Mouse (Mus musculus) embryonic facial prominence, embryonic 13.5 days (tissue): ENCODE measurements around the gene Zbtb11. TPM values are rescaled to one million over a fixed set of nuclear protein-coding genes. Genes with fewer than 3 reads are reported as not detected.

ENCODE experiments used
- ATAC-seq: fragments of 200-750 bp; cut with Nextera tagmentation; 2 replicates; pipeline ENCODE4 v1.8.0; 2017; ENCODE audit warnings: low read depth; ENCODE audit not compliant: insufficient number of reproducible peaks, insufficient read depth, low FRiP score, low TSS enrichment
- H3K27ac ChIP-seq: fragments of 300-500 bp; sonication (generic); 2 replicates; pipeline ENCODE4 v1.5.1; 2015; ENCODE audit warnings: moderate library complexity, mild to moderate bottlenecking, inconsistent platforms
- H3K27me3 ChIP-seq: fragments of 300-500 bp; sonication (generic); 2 replicates; pipeline ENCODE4 v1.6.1; 2015; ENCODE audit warnings: mild to moderate bottlenecking, inconsistent platforms
- H3K36me3 ChIP-seq: fragments of 300-500 bp; sonication (generic); 2 replicates; pipeline ENCODE4 v1.6.1; 2015; ENCODE audit warnings: mild to moderate bottlenecking, inconsistent platforms
- H3K4me1 ChIP-seq: fragments of 300-500 bp; sonication (generic); 2 replicates; pipeline ENCODE4 v1.6.1; 2015; ENCODE audit warnings: inconsistent platforms
- H3K4me2 ChIP-seq: fragments of 300-500 bp; sonication (generic); 2 replicates; pipeline ENCODE4 v1.6.1; 2015; ENCODE audit warnings: moderate library complexity, mild to moderate bottlenecking, inconsistent platforms
- H3K4me3 ChIP-seq: fragments of 300-500 bp; sonication (generic); 2 replicates; pipeline ENCODE4 v1.5.1; 2015; ENCODE audit warnings: mild to moderate bottlenecking, inconsistent platforms
- H3K9ac ChIP-seq: fragments of 300-500 bp; sonication (generic); 2 replicates; pipeline ENCODE4 v1.6.1; 2015; ENCODE audit warnings: mild to moderate bottlenecking, inconsistent platforms
- H3K9me3 ChIP-seq: fragments of 300-500 bp; sonication (generic); 2 replicates; pipeline ENCODE4 v1.6.1; 2016; ENCODE audit warnings: inconsistent platforms
- WGBS: fragments of 180-500 bp; shearing (Covaris S2); methylation state at CpG from one replicate; pipeline ENCODE4 v1.1.7; 2015; ENCODE audit warnings: mixed read lengths; 5-methylcytosine and 5-hydroxymethylcytosine counted together
- polyA plus RNA-seq: library from polyadenylated mRNA; unstranded; fragments of >200 nt; fragmentation: Nextera tagmentation; extraction: Ambion mirVana; gene quantifications from 2 replicates; pipeline ENCODE4 v1.2.1, GENCODE M21; 2015

Zbtb11 gene
- polyA plus RNA-seq, 1 experiment from 2014 or later = 22.9 TPM

DNA sequence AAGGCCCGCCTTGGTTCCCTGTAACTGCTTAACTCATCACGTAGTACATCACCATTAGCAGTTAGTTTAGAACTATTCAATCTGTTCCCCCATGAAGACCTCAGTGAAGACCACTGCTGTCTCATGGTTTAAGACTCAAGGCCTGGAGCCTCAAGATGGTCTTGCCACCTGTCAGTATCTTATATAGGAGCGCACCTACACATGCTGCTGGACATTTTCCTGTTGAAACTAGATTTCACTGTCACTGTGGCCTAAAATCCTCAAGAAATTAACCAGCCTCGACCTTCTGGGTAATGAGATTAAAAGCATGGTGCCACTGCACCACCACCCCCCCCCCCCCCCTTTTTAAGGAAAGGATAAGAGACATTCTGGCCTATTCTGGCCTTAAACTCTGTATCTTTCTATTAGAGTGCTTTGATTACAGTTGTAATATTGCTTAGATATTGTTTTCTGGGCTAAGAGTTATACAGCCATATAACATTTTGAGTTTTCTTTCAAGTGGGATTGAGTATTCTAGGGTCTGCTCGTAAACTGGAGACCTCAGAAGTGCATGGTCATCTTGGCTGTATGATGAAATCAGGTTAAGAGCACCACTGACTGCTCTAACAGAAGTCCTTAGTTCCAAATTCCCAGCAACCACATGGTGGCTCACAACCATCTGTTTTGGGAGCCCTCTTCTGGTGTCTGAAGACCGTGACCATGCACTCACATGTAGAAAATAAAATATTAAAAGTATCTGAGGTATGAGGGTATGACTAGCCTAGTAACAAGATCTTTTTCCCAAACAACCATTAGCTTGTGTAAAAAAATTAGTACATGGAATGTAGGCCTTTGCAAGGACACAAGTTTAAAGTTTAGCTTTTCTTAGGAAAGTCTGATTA is 1.7 kb upstream of the Zbtb11 start:
- H3K27me3 ChIP-seq = no peaks in the 10 kb centered on the region
- H3K36me3 ChIP-seq = peaks cover 43% of the 10 kb centered on the region
- H3K4me2 ChIP-seq = no peak overlapping the region
- no peak overlapping the region for H3K4me3 ChIP-seq
- no peak overlapping the region for H3K9ac ChIP-seq
- H3K27ac ChIP-seq = no peak overlapping the region
- ATAC-seq = no peak
- H3K4me1 ChIP-seq = peaks cover 43% of the 10 kb centered on the region
- H3K9me3 ChIP-seq = no peaks in the 10 kb centered on the region
- 77% methylated on average over 6 of the region's 6 CpGs for WGBS

DNA sequence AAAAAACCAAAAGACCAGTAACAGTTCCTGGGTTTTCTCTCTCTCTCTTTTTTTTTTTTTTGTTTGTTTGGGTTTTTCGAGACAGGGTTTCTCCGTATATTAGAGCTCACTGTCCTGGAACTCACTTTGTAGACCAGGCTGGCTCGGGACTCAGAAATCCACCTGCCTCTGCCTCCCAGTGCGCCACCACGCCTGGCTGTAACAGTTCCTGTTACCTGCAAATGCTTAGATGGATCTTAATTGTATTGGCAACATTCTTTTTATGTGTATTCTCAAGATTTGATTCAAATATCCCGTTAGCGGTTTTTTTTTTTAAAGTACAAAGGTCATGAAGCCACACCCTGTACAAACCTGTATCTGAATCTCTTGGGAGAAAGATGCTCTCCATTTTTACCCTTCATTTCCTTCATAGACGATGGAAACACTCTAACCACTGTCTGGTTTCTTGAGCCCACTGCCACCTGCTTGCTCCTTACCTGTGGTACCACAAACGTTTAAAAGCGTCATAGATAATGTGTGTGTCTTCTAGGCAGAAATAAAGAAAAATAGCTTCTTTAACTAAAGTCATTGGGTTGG is 969 bp upstream of the Zbtb11 start:
- Histone ChIP-seq H3K27me3 (no peaks in the 10 kb centered on the region), H3K4me2 (peak overlapping the region; percentile 82), H3K4me1 (peaks cover 39% of the 10 kb centered on the region), H3K4me3 (peak overlapping the region; percentile 99), H3K27ac (peak overlapping the region; percentile 69), H3K36me3 (peaks cover 41% of the 10 kb centered on the region), H3K9me3 (no peaks in the 10 kb centered on the region), H3K9ac (peak overlapping the region; percentile 57)
- no peak for ATAC-seq
- 53% methylated on average over 10 of the region's 10 CpGs for WGBS

DNA sequence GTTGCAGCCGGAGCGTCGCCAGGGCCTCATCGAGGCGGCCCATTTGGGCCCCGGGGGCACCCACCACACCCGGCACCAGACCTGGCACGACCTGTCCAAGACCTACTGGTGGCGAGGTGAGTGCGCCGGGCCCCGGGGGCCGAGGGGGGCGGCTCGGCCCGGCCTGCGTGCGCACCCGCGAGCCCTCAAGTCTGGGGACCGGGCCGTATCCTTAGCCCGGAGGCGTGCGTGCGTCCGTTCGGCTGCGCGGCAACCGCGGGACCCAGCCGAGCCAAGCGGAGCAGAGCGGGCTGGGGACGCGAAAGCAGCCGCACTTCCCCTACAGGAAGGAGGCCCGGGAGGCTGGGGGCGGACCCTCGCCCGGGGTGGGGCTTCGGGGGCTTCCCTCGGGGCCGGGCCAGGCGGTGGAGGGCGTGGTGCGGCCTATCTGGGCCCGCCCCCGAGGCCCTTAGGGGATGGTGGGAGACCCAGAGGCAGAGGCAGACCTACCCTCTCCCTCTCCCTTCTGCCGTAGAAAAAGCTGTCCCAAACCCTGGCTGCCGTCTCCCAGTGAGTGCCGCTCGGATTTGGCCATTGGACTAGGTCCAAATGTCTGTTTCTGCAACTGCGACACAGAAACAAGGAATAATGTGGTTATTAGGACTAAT is 696 bp downstream of the Zbtb11 start:
- Histone ChIP-seq H3K9ac (peak overlapping the region; percentile 94), H3K9me3 (no peaks in the 10 kb centered on the region), H3K27ac (peak overlapping the region; percentile 94), H3K4me2 (peak overlapping the region; percentile 82), H3K36me3 (peaks cover 38% of the 10 kb centered on the region), H3K4me3 (peak overlapping the region; percentile 99), H3K4me1 (peaks cover 38% of the 10 kb centered on the region), H3K27me3 (no peaks in the 10 kb centered on the region)
- WGBS = under 1% methylated on average over 55 of the region's 55 CpGs
- peak; percentile 85 for ATAC-seq

DNA sequence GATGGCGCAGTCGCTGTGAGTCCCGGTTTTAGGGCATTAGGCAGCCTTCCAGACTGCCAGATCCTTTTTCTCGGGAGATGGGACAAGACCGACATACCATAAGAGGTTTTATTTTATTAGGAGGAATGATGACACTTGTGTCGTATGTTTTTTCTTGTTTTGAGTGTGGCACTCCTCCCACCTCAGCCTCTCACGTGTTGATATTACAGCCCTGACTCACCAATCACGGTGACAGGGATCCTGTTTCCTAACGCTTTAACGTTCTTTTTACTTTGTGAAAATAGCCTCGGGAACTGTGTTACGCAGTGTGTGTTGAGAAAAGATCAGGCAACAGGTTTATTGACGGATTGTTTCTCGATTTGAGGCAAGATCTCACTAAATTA is 1.2 kb downstream of the Zbtb11 start:
- peak overlapping the region; percentile 82 for H3K4me2 ChIP-seq
- no peak for ATAC-seq
- no peaks in the 10 kb centered on the region for H3K27me3 ChIP-seq
- H3K36me3 ChIP-seq = peaks cover 33% of the 10 kb centered on the region
- H3K4me3 ChIP-seq = peak overlapping the region; percentile 99
- H3K4me1 ChIP-seq = peaks cover 34% of the 10 kb centered on the region
- peak overlapping the region; percentile 94 for H3K9ac ChIP-seq
- peak overlapping the region; percentile 94 for H3K27ac ChIP-seq
- WGBS = 3% methylated on average over 14 of the region's 14 CpGs
- H3K9me3 ChIP-seq = no peaks in the 10 kb centered on the region

DNA sequence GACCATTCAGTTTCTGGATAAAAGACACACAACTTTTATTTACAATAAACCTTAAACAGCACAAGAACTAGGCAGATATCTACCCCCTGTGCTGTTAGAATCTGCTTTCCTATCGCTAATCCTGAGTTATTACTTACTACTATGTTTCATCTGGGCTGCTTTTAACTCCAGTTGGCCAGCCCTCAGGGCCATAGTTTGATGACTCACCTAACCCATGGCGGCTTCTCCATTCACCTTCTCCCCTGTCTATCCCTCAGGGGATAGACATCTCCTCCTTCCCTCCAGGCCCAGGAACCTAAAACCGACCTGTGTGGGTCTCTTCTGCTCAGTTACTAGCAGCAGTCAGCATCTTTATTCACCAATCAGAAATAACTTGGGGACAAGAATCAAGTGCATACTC is 12.3 kb downstream of the Zbtb11 start:
- H3K27me3 ChIP-seq = no peaks in the 10 kb centered on the region
- H3K9ac ChIP-seq = no peak overlapping the region
- H3K9me3 ChIP-seq = no peaks in the 10 kb centered on the region
- H3K27ac ChIP-seq = no peak overlapping the region
- H3K4me3 ChIP-seq = no peak overlapping the region
- H3K36me3 ChIP-seq = peaks cover 58% of the 10 kb centered on the region
- no peak overlapping the region for H3K4me2 ChIP-seq
- no peaks in the 10 kb centered on the region for H3K4me1 ChIP-seq
- 87% methylated on average over 3 of the region's 3 CpGs for WGBS
- no peak for ATAC-seq

- H3K4me2 ChIP-seq = no peak overlapping the region
- H3K36me3 ChIP-seq = peaks cover 58% of the 10 kb centered on the region
- no peak overlapping the region for H3K9ac ChIP-seq
- no peak for ATAC-seq
- H3K27ac ChIP-seq = no peak overlapping the region
- H3K9me3 ChIP-seq = no peaks in the 10 kb centered on the region
- no peaks in the 10 kb centered on the region for H3K27me3 ChIP-seq
- H3K4me3 ChIP-seq = no peak overlapping the region
- H3K4me1 ChIP-seq = no peaks in the 10 kb centered on the region
- 90% methylated on average over 4 of the region's 4 CpGs for WGBS
These were observed 16.6 kb downstream of the Zbtb11 start for GRCm38 (mm10) chr16:55990311-55990710.

DNA sequence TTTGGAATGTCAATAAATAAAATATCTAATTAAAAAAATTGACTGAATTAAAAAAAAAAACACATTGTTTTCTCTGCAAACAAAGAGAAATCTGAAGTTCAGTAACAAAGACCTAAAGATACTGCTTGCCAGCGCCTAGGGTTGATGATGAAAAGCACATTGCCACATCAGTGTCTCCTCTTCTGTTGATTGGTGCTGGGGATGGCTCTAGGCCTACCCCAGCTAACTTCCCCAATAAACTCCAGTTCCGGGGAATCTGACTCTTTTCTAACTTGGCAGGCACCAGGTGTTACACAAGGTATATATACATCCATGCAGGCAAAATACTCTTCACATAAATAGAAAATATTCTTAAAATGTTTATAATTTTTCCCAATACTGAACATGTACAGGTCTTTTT is 20.6 kb downstream of the Zbtb11 start:
- H3K4me1 ChIP-seq = no peaks in the 10 kb centered on the region
- no peak overlapping the region for H3K9ac ChIP-seq
- ATAC-seq = no peak
- no peak overlapping the region for H3K27ac ChIP-seq
- H3K4me2 ChIP-seq = no peak overlapping the region
- H3K9me3 ChIP-seq = no peaks in the 10 kb centered on the region
- H3K36me3 ChIP-seq = peaks cover 58% of the 10 kb centered on the region
- no peaks in the 10 kb centered on the region for H3K27me3 ChIP-seq
- 91% methylated on average over 2 of the region's 2 CpGs for WGBS
- no peak overlapping the region for H3K4me3 ChIP-seq

DNA sequence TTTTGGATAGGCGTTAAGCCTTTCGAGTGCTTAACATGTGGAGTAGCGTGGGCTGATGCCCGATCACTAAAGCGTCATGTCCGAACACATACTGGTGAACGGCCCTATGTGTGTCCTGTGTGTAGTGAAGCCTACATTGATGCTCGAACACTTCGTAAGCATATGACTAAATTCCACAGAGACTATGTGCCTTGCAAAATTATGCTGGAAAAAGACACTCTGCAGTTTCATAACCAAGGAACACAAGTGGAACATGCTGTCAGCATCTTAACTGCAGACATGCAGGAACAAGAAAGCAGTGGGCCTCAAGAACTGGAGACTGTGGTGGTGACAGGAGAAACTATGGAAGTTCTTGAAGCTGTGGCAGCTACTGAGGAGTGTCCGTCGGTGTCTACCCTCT is 33.1 kb downstream of the Zbtb11 start:
- H3K27me3 ChIP-seq = no peaks in the 10 kb centered on the region
- H3K4me1 ChIP-seq = no peaks in the 10 kb centered on the region
- 97% methylated on average over 11 of the region's 11 CpGs for WGBS
- H3K9me3 ChIP-seq = no peaks in the 10 kb centered on the region
- no peak for ATAC-seq
- H3K27ac ChIP-seq = no peak overlapping the region
- H3K36me3 ChIP-seq = peaks cover 54% of the 10 kb centered on the region
- no peak overlapping the region for H3K4me3 ChIP-seq
- H3K4me2 ChIP-seq = no peak overlapping the region
- H3K9ac ChIP-seq = no peak overlapping the region

GRCm38 (mm10) chr16:56008862-56009261 is 35.2 kb downstream of the Zbtb11 start:
- Histone ChIP-seq H3K27me3 (no peaks in the 10 kb centered on the region), H3K9ac (no peak overlapping the region), H3K36me3 (peaks cover 45% of the 10 kb centered on the region), H3K4me3 (no peak overlapping the region), H3K4me1 (no peaks in the 10 kb centered on the region), H3K9me3 (no peaks in the 10 kb centered on the region), H3K27ac (no peak overlapping the region), H3K4me2 (no peak overlapping the region)
- 95% methylated on average over 1 of the region's 1 CpGs for WGBS
- ATAC-seq = no peak

DNA sequence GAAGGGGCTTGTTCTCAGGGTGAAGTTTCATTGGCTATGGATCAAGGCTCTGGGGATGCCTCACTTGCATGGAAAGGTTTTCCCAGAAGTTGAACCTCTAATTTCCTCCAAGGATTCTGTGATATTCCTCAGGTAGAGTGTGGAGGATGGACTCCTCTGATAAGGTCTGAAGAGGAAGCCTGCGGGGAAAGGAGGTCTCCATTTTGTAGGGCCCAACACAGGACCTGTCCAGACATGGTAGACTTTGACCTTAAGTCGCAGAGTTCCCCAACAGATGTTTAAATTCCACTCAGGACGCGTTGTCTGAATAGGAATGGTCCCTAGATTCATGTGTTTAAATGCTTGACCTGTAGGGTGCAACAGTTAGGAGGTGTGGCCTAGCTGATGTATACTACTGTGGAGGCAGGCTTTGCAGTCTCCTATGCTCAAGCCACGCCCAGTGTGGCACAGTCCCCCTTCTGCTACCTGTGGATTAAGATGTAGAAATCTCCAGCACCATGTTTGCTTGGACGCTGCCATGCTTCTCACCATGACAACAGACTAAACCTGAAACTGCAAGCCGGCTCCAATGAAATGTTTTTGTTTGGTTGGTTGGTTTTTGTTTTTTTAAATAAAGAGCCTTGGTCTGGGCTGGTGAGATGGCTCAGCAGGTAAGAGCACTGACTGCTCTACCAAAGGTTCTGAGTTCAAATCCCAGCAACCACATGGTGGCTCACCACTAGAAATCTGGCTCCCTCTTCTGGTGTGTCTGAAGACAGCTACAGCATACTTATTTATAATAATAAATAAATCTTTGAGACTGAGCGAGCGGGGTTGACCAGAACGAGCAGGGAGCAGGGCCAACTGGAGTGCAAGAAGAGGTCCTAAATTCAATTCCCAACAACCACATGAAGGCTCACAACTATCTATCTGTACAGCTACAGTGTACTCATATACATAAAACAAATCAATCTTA is 39.4 kb downstream of the Zbtb11 start:
- H3K36me3 ChIP-seq = peaks cover 42% of the 10 kb centered on the region
- WGBS = 91% methylated on average over 10 of the region's 10 CpGs
- 0 out of 2 replicates have a peak, but pooled peaks have one; percentile 56 for ATAC-seq

GRCm38 (mm10) chr16:56014076-56014475 is 40.4 kb downstream of the Zbtb11 start:
- H3K36me3 ChIP-seq = peaks cover 49% of the 10 kb centered on the region
- 87% methylated on average over 7 of the region's 7 CpGs for WGBS
- H3K4me1 ChIP-seq = no peaks in the 10 kb centered on the region
- no peak overlapping the region for H3K27ac ChIP-seq
- H3K9me3 ChIP-seq = no peaks in the 10 kb centered on the region
- no peak for ATAC-seq
- H3K4me3 ChIP-seq = no peak overlapping the region
- H3K9ac ChIP-seq = no peak overlapping the region
- no peaks in the 10 kb centered on the region for H3K27me3 ChIP-seq
- H3K4me2 ChIP-seq = no peak overlapping the region

More for the DNA sequence above, 39.4 kb downstream of the Zbtb11 start:
- Histone ChIP-seq H3K4me2 (no peak overlapping the region), H3K27me3 (no peaks in the 10 kb centered on the region), H3K9me3 (no peaks in the 10 kb centered on the region), H3K4me3 (no peak overlapping the region), H3K27ac (no peak overlapping the region), H3K9ac (no peak overlapping the region), H3K4me1 (no peaks in the 10 kb centered on the region)
